Mouse (Mus musculus) erythroblast, embryonic 14.5 days (primary cell): ENCODE measurements around the gene Nedd8. TPM values are rescaled to one million over a fixed set of nuclear protein-coding genes. Genes with fewer than 3 reads are reported as not detected.

ENCODE experiments used
- H3K27me3 ChIP-seq: 2 replicates; pipeline ENCODE4 v1.6.1; 2012; ENCODE audit warnings: inconsistent platforms; ENCODE audit not compliant: control insufficient read depth
- H3K36me3 ChIP-seq: 2 replicates; pipeline ENCODE4 v1.6.1; 2012; ENCODE audit warnings: mild to moderate bottlenecking, inconsistent platforms; ENCODE audit not compliant: control insufficient read depth
- H3K4me1 ChIP-seq: 2 replicates; pipeline ENCODE4 v1.6.1; 2012; ENCODE audit warnings: inconsistent platforms; ENCODE audit not compliant: control insufficient read depth
- H3K4me3 ChIP-seq: replicated peaks from 2 replicates; pipeline ENCODE3; 2012; ENCODE audit warnings: moderate library complexity, mild to moderate bottlenecking, inconsistent platforms
- H3K9me3 ChIP-seq: 2 replicates; pipeline ENCODE4 v1.6.1; 2012; ENCODE audit warnings: low read length, inconsistent platforms, mixed read lengths; ENCODE audit not compliant: control insufficient read depth
- GATA1 ChIP-seq: IDR thresholded peaks from 2 replicates; pipeline ENCODE4 v1.6.1; 2012; ENCODE audit warnings: low read length, inconsistent platforms, mixed read lengths
- TAL1 ChIP-seq: IDR thresholded peaks from 3 replicates; pipeline ENCODE4 v1.6.1; 2012; ENCODE audit warnings: low read length, inconsistent platforms, mixed read lengths
- polyA plus RNA-seq: library from polyadenylated mRNA; stranded (reverse); fragments of >175 nt; gene quantifications from 2 replicates; pipeline ENCODE4 v1.2.3, GENCODE M21; 2012

Nedd8 gene
- 6.8 and 9.0 TPM in 2 replicates for polyA plus RNA-seq

GRCm38 (mm10) chr14:55671833-55672740 lies at the start of gene Nedd8, which contains the start of gene Gmpr2:
Gene Nedd8 (minus strand): TSS chr14:55672124.
Gene Gmpr2 (plus strand): TSS chr14:55671941.
- H3K4me1 ChIP-seq = peaks cover 47% of the 10 kb centered on the region
- peak within 1 kb of the TSS; percentile 97 for H3K4me3 ChIP-seq
- no peak for TF ChIP-seq TAL1
- no peaks in the 10 kb centered on the region for H3K27me3 ChIP-seq
- H3K9me3 ChIP-seq = no peaks in the 10 kb centered on the region
- H3K36me3 ChIP-seq = peaks cover 50% of the 10 kb centered on the region

- H3K9me3 ChIP-seq = no peaks in the 10 kb centered on the region
- peak overlapping the region; percentile 76 for H3K4me3 ChIP-seq
- TF ChIP-seq GATA1 (no peak), TAL1 (no peak)
- H3K4me1 ChIP-seq = peaks cover 40% of the 10 kb centered on the region
- peaks cover 30% of the 10 kb centered on the region for H3K36me3 ChIP-seq
- no peaks in the 10 kb centered on the region for H3K27me3 ChIP-seq
Observed at GRCm38 (mm10) chr14:55721076-55721475, 49.2 kb upstream of the Nedd8 start.

GRCm38 (mm10) chr14:55720666-55721065 lies 48.7 kb upstream of the Nedd8 start:
- Histone ChIP-seq H3K27me3 (no peaks in the 10 kb centered on the region), H3K9me3 (no peaks in the 10 kb centered on the region), H3K36me3 (peaks cover 31% of the 10 kb centered on the region), H3K4me1 (peaks cover 40% of the 10 kb centered on the region), H3K4me3 (no peak overlapping the region)
- TF ChIP-seq GATA1 = no peak
- TF ChIP-seq TAL1 = no peak

GRCm38 (mm10) chr14:55719737-55720136 lies 47.8 kb upstream of the Nedd8 start:
- H3K27me3 ChIP-seq = no peaks in the 10 kb centered on the region
- H3K9me3 ChIP-seq = no peaks in the 10 kb centered on the region
- H3K36me3 ChIP-seq = peaks cover 31% of the 10 kb centered on the region
- H3K4me1 ChIP-seq = peaks cover 40% of the 10 kb centered on the region
- TF ChIP-seq TAL1 (no peak), GATA1 (no peak)
- H3K4me3 ChIP-seq = no peak overlapping the region

- H3K4me1 ChIP-seq = peaks cover 25% of the 10 kb centered on the region
- TF ChIP-seq TAL1 (no peak), GATA1 (no peak)
Observed at GRCm38 (mm10) chr14:55716884-55717283, 45.0 kb upstream of the Nedd8 start.

GRCm38 (mm10) chr14:55716271-55716670 lies 44.3 kb upstream of the Nedd8 start:
- H3K9me3 ChIP-seq = no peaks in the 10 kb centered on the region
- peaks cover 22% of the 10 kb centered on the region for H3K4me1 ChIP-seq
- peaks cover 9% of the 10 kb centered on the region for H3K27me3 ChIP-seq
- H3K4me3 ChIP-seq = no peak overlapping the region
- H3K36me3 ChIP-seq = peaks cover 31% of the 10 kb centered on the region
- TF ChIP-seq TAL1 (no peak), GATA1 (no peak)

More at GRCm38 (mm10) chr14:55716884-55717283, 45.0 kb upstream of the Nedd8 start:
- no peak overlapping the region for H3K4me3 ChIP-seq
- no peaks in the 10 kb centered on the region for H3K9me3 ChIP-seq
- H3K36me3 ChIP-seq = peaks cover 31% of the 10 kb centered on the region
- H3K27me3 ChIP-seq = peaks cover 9% of the 10 kb centered on the region

GRCm38 (mm10) chr14:55714893-55715292 lies 43.0 kb upstream of the Nedd8 start:
- Histone ChIP-seq H3K9me3 (no peaks in the 10 kb centered on the region), H3K27me3 (peaks cover 9% of the 10 kb centered on the region), H3K4me1 (peaks cover 20% of the 10 kb centered on the region), H3K36me3 (peaks cover 31% of the 10 kb centered on the region), H3K4me3 (no peak overlapping the region)
- no peak for TF ChIP-seq GATA1
- no peak for TF ChIP-seq TAL1

GRCm38 (mm10) chr14:55713729-55714122 lies 41.8 kb upstream of the Nedd8 start, which contains the start of gene Tgm1:
Gene Tgm1 (minus strand): TSS chr14:55713926.
- Histone ChIP-seq H3K4me1 (peaks cover 18% of the 10 kb centered on the region), H3K36me3 (peaks cover 21% of the 10 kb centered on the region), H3K9me3 (no peaks in the 10 kb centered on the region), H3K27me3 (peaks cover 9% of the 10 kb centered on the region), H3K4me3 (peak within 1 kb of the TSS; percentile 25)
- TF ChIP-seq GATA1 (no peak), TAL1 (no peak)

GRCm38 (mm10) chr14:55713007-55713728 lies 41.2 kb upstream of the Nedd8 start:
- H3K9me3 ChIP-seq = no peaks in the 10 kb centered on the region
- peaks cover 16% of the 10 kb centered on the region for H3K36me3 ChIP-seq
- peaks cover 9% of the 10 kb centered on the region for H3K27me3 ChIP-seq
- TF ChIP-seq TAL1 (no peak), GATA1 (no peak)
- H3K4me1 ChIP-seq = peaks cover 20% of the 10 kb centered on the region
- peak overlapping the region; percentile 25 for H3K4me3 ChIP-seq
